Mouse (Mus musculus) C2C12 (cell line): Measurements from ENCODE around the gene Sdccag8. TPM values are rescaled to one million over a fixed set of nuclear protein-coding genes. Genes with fewer than 3 reads are reported as not detected.
"Not testable (repeated sequence)": the region's sequence is repeated elsewhere in the genome, so short reads cannot be mapped to it uniquely, and the experiment has no call there.

Experiments used
- H3K27me3 ChIP-seq: one replicate; pipeline ENCODE4 v1.6.1; 2011; ENCODE audit not compliant: control insufficient read depth, insufficient read depth, insufficient read length
- H3K36me3 ChIP-seq: one replicate; pipeline ENCODE4 v1.6.1; 2011; ENCODE audit not compliant: control insufficient read depth, insufficient read depth
- H3K4me3 ChIP-seq: one replicate; pipeline ENCODE4 v1.5.1; 2011; ENCODE audit warnings: mild to moderate bottlenecking, control low read depth; ENCODE audit not compliant: poor library complexity, insufficient read depth, severe bottlenecking
- H3K79me2 ChIP-seq: one replicate; pipeline ENCODE4 v1.6.1; 2011; ENCODE audit not compliant: control insufficient read depth, insufficient read depth
- H3K79me3 ChIP-seq: one replicate; pipeline ENCODE4 v1.6.1; 2011; ENCODE audit warnings: low read depth, control low read depth
- H3ac ChIP-seq: one replicate; pipeline ENCODE3; 2011; ENCODE audit warnings: low read depth; ENCODE audit not compliant: control insufficient read depth, insufficient read length
- CEBPB ChIP-seq: IDR thresholded peaks from one replicate; pipeline ENCODE4 v1.6.1; 2011; ENCODE audit warnings: low read depth, mild to moderate bottlenecking, control low read depth, moderate library complexity
- FOSL1 ChIP-seq: IDR thresholded peaks from one replicate; pipeline ENCODE4 v1.8.0; 2011; ENCODE audit warnings: mild to moderate bottlenecking, low read length; ENCODE audit not compliant: poor library complexity, insufficient read depth, severe bottlenecking
- MAX ChIP-seq: IDR thresholded peaks from one replicate; pipeline ENCODE4 v1.6.1; 2011; ENCODE audit warnings: mild to moderate bottlenecking, control low read depth
- MYOD1 ChIP-seq: IDR thresholded peaks from one replicate; pipeline ENCODE4 v1.6.1; 2011; ENCODE audit warnings: low read depth; ENCODE audit not compliant: control insufficient read depth, insufficient read length
- MYOG ChIP-seq: IDR thresholded peaks from one replicate; pipeline ENCODE4 v1.6.1; 2011; ENCODE audit not compliant: control insufficient read depth, insufficient read length; ENCODE audit errors: extremely low read depth
- USF1 ChIP-seq: IDR thresholded peaks from one replicate; pipeline ENCODE4 v1.6.1; 2011; ENCODE audit warnings: low read depth, mild to moderate bottlenecking, control low read depth, moderate library complexity
- polyA plus RNA-seq: library from polyadenylated mRNA; unstranded; fragments of >200 nt; fragmentation: generic; extraction: Trizol; gene quantifications from one replicate; pipeline ENCODE4 v1.2.1, GENCODE M21; 2012; ENCODE audit warnings: missing spikeins

Gene Sdccag8
- polyA plus RNA-seq, 1 experiment = 5.8 TPM

GRCm38 (mm10) chr1:176832071-176832470 lies 17.6 kb downstream of the Sdccag8 start:
- no peak overlapping the region for H3ac ChIP-seq
- H3K79me3 ChIP-seq = peaks cover 29% of the 10 kb centered on the region
- H3K4me3 ChIP-seq = no peak overlapping the region
- H3K79me2 ChIP-seq = peaks cover 65% of the 10 kb centered on the region
- peaks cover 11% of the 10 kb centered on the region for H3K36me3 ChIP-seq
- TF ChIP-seq FOSL1 = no peak
- TF ChIP-seq USF1 = no peak
- TF ChIP-seq CEBPB = no peak
- no peaks in the 10 kb centered on the region for H3K27me3 ChIP-seq

- Histone ChIP-seq H3K27me3 (no peaks in the 10 kb centered on the region), H3K79me2 (peaks cover 65% of the 10 kb centered on the region), H3K4me3 (no peak overlapping the region), H3K79me3 (peaks cover 29% of the 10 kb centered on the region), H3ac (no peak overlapping the region), H3K36me3 (peaks cover 11% of the 10 kb centered on the region)
- peak; percentile 17 for TF ChIP-seq MYOD1
- peak; percentile 21 for TF ChIP-seq FOSL1
- no peak for TF ChIP-seq CEBPB
- no peak for TF ChIP-seq MAX
Measured at GRCm38 (mm10) chr1:176832607-176833006, 18.1 kb downstream of the Sdccag8 start.

GRCm38 (mm10) chr1:176833257-176833656 lies 18.8 kb downstream of the Sdccag8 start:
- Histone ChIP-seq H3K79me2 (peaks cover 65% of the 10 kb centered on the region), H3K27me3 (no peaks in the 10 kb centered on the region), H3ac (peak overlapping the region; percentile 35), H3K4me3 (no peak overlapping the region), H3K79me3 (peaks cover 29% of the 10 kb centered on the region), H3K36me3 (peaks cover 11% of the 10 kb centered on the region)
- TF ChIP-seq MYOD1 = no peak

- Histone ChIP-seq H3K4me3 (peak overlapping the region; percentile 41), H3ac (no peak overlapping the region), H3K27me3 (no peaks in the 10 kb centered on the region), H3K36me3 (peaks cover 7% of the 10 kb centered on the region), H3K79me2 (peaks cover 59% of the 10 kb centered on the region), H3K79me3 (peaks cover 29% of the 10 kb centered on the region)
- TF ChIP-seq USF1 = no peak
- peak; percentile 77 for TF ChIP-seq CEBPB
Measured at GRCm38 (mm10) chr1:176833948-176834347, 19.5 kb downstream of the Sdccag8 start.

GRCm38 (mm10) chr1:176834880-176835279 lies 20.4 kb downstream of the Sdccag8 start:
- H3K4me3 ChIP-seq = peak overlapping the region; percentile 41
- TF ChIP-seq CEBPB (no peak), MYOG (no peak), MAX (peak; percentile 69), MYOD1 (peak; percentile 46), USF1 (peak; percentile 95)
- H3K79me2 ChIP-seq = peaks cover 49% of the 10 kb centered on the region
- peaks cover 25% of the 10 kb centered on the region for H3K79me3 ChIP-seq
- H3ac ChIP-seq = peak overlapping the region; percentile 46
- H3K27me3 ChIP-seq = no peaks in the 10 kb centered on the region
- H3K36me3 ChIP-seq = no peaks in the 10 kb centered on the region

GRCm38 (mm10) chr1:176835501-176836294 lies 21.2 kb downstream of the Sdccag8 start:
- Histone ChIP-seq H3K79me3 (peaks cover 20% of the 10 kb centered on the region), H3K36me3 (no peaks in the 10 kb centered on the region), H3K27me3 (no peaks in the 10 kb centered on the region), H3K4me3 (peak overlapping the region; percentile 41), H3ac (peak overlapping the region; percentile 96), H3K79me2 (peaks cover 41% of the 10 kb centered on the region)
- no peak for TF ChIP-seq MYOD1
- TF ChIP-seq USF1 = no peak

GRCm38 (mm10) chr1:176836562-176836961 lies 22.1 kb downstream of the Sdccag8 start:
- not testable (repeated sequence) for H3K27me3 ChIP-seq, H3ac ChIP-seq, H3K36me3 ChIP-seq, H3K4me3 ChIP-seq
- peaks cover 16% of the 10 kb centered on the region for H3K79me3 ChIP-seq
- peaks cover 33% of the 10 kb centered on the region for H3K79me2 ChIP-seq
